Mouse (Mus musculus) testis, adult 2 months (tissue): ENCODE measurements around the gene Pa2g4. TPM values are rescaled to one million over a fixed set of nuclear protein-coding genes. Genes with fewer than 3 reads are reported as not detected.

Experiments used
- H3K27ac ChIP-seq: fragments of 200-500 bp; 2 replicates; pipeline ENCODE4 v1.5.1; 2012; ENCODE audit warnings: low read depth, low read length; ENCODE audit not compliant: control insufficient read depth, insufficient read depth
- H3K27me3 ChIP-seq: fragments of 200-500 bp; 2 replicates; pipeline ENCODE4 v1.6.1; 2012; ENCODE audit warnings: mild to moderate bottlenecking, low read length, moderate library complexity; ENCODE audit not compliant: control insufficient read depth, insufficient read depth
- H3K36me3 ChIP-seq: fragments of 200-500 bp; 2 replicates; pipeline ENCODE4 v1.6.1; 2012; ENCODE audit warnings: mild to moderate bottlenecking, low read length; ENCODE audit not compliant: control insufficient read depth, insufficient read depth
- H3K4me1 ChIP-seq: fragments of 200-500 bp; 2 replicates; pipeline ENCODE4 v1.6.1; 2012; ENCODE audit warnings: low read length; ENCODE audit not compliant: control insufficient read depth, insufficient read depth
- H3K4me3 ChIP-seq: fragments of 200-500 bp; 2 replicates; pipeline ENCODE4 v1.5.1; 2012; ENCODE audit warnings: low read depth, mild to moderate bottlenecking, low read length, moderate library complexity, mixed read lengths; ENCODE audit not compliant: control insufficient read depth
- CTCF ChIP-seq: fragments of 200-500 bp; IDR thresholded peaks from 2 replicates; pipeline ENCODE4 v1.5.1; 2012; ENCODE audit warnings: low read depth, mild to moderate bottlenecking, inconsistent platforms, low read length, moderate library complexity; ENCODE audit not compliant: control insufficient read depth, insufficient read depth, insufficient replicate concordance
- POLR2A ChIP-seq: fragments of 200-500 bp; IDR thresholded peaks from 2 replicates; pipeline ENCODE4 v1.6.1; 2012; ENCODE audit warnings: low read depth, mild to moderate bottlenecking, inconsistent platforms, low read length, moderate library complexity; ENCODE audit not compliant: control insufficient read depth
- polyA plus RNA-seq: library from polyadenylated mRNA; depleted of rRNA; stranded (reverse); fragments of >200 nt; gene quantifications from 2 replicates; pipeline ENCODE4 v1.2.3, GENCODE M21; 2012

Pa2g4 gene
- polyA plus RNA-seq, 1 experiment = 36.5 TPM

GRCm38 (mm10) chr10:128516677-128517076 is 49.1 kb downstream of the Pa2g4 start:
- Histone ChIP-seq H3K27me3 (no peaks in the 10 kb centered on the region; the same call in 1 of the 2 replicates), H3K27ac (no peak overlapping the region), H3K36me3 (no peaks in the 10 kb centered on the region), H3K4me3 (no peak overlapping the region), H3K4me1 (peaks cover 11% of the 10 kb centered on the region)
- TF ChIP-seq POLR2A (no peak), CTCF (no peak)

- Histone ChIP-seq H3K27me3 (no peaks in the 10 kb centered on the region; the same call in 1 of the 2 replicates), H3K4me1 (peaks cover 11% of the 10 kb centered on the region), H3K4me3 (no peak overlapping the region; the same call in 1 of the 2 replicates), H3K27ac (no peak overlapping the region), H3K36me3 (no peaks in the 10 kb centered on the region)
- TF ChIP-seq CTCF = no peak
- TF ChIP-seq POLR2A = no peak
Measured at GRCm38 (mm10) chr10:128516029-128516428, 49.8 kb downstream of the Pa2g4 start.

GRCm38 (mm10) chr10:128515044-128515443 is 50.7 kb downstream of the Pa2g4 start:
- TF ChIP-seq CTCF (no peak), POLR2A (no peak)
- Histone ChIP-seq H3K4me3 (no peak overlapping the region), H3K4me1 (peaks cover 11% of the 10 kb centered on the region), H3K27me3 (no peaks in the 10 kb centered on the region; the same call in 1 of the 2 replicates), H3K36me3 (no peaks in the 10 kb centered on the region), H3K27ac (no peak overlapping the region)

GRCm38 (mm10) chr10:128511761-128512160 is 54.0 kb downstream of the Pa2g4 start:
- TF ChIP-seq POLR2A = no peak
- TF ChIP-seq CTCF = no peak
- H3K36me3 ChIP-seq = no peaks in the 10 kb centered on the region
- H3K4me1 ChIP-seq = peaks cover 9% of the 10 kb centered on the region
- H3K4me3 ChIP-seq = no peak overlapping the region
- no peaks in the 10 kb centered on the region; the same call in 1 of the 2 replicates for H3K27me3 ChIP-seq
- H3K27ac ChIP-seq = no peak overlapping the region

- Histone ChIP-seq H3K4me3 (no peak overlapping the region), H3K36me3 (no peaks in the 10 kb centered on the region), H3K27me3 (no peaks in the 10 kb centered on the region; the same call in 1 of the 2 replicates), H3K4me1 (peaks cover 7% of the 10 kb centered on the region), H3K27ac (no peak overlapping the region)
- TF ChIP-seq POLR2A = no peak
- TF ChIP-seq CTCF = no peak
Measured at GRCm38 (mm10) chr10:128511189-128511588, 54.6 kb downstream of the Pa2g4 start.

- Histone ChIP-seq H3K27ac (no peak overlapping the region), H3K27me3 (no peaks in the 10 kb centered on the region), H3K36me3 (no peaks in the 10 kb centered on the region), H3K4me1 (no peaks in the 10 kb centered on the region), H3K4me3 (no peak overlapping the region)
- TF ChIP-seq CTCF (no peak), POLR2A (no peak)
Measured at GRCm38 (mm10) chr10:128510301-128510700, 55.5 kb downstream of the Pa2g4 start.

GRCm38 (mm10) chr10:128509831-128510230 is 56.0 kb downstream of the Pa2g4 start:
- TF ChIP-seq POLR2A (no peak), CTCF (no peak)

GRCm38 (mm10) chr10:128509203-128509602 is 56.6 kb downstream of the Pa2g4 start:
- H3K27ac ChIP-seq = no peak overlapping the region
- H3K4me1 ChIP-seq = peaks cover 2% of the 10 kb centered on the region
- no peak for TF ChIP-seq POLR2A
- no peak for TF ChIP-seq CTCF
- H3K27me3 ChIP-seq = no peaks in the 10 kb centered on the region
- no peaks in the 10 kb centered on the region for H3K36me3 ChIP-seq
- no peak overlapping the region for H3K4me3 ChIP-seq

More at GRCm38 (mm10) chr10:128509831-128510230, 56.0 kb downstream of the Pa2g4 start:
- H3K4me1 ChIP-seq = no peaks in the 10 kb centered on the region; the same call in 1 of the 2 replicates
- H3K36me3 ChIP-seq = no peaks in the 10 kb centered on the region
- H3K27me3 ChIP-seq = no peaks in the 10 kb centered on the region
- H3K27ac ChIP-seq = no peak overlapping the region
- no peak overlapping the region for H3K4me3 ChIP-seq
